Mouse (Mus musculus): ENCODE data around the gene Zfp940. TPM values are rescaled to one million over a fixed set of nuclear protein-coding genes. Genes with fewer than 3 reads are reported as not detected.

Gene Zfp940
- 1 to 10 TPM; 4.9 to 6.6 TPM for polyA plus RNA-seq (2017; shearing (Covaris generic))

DNA sequence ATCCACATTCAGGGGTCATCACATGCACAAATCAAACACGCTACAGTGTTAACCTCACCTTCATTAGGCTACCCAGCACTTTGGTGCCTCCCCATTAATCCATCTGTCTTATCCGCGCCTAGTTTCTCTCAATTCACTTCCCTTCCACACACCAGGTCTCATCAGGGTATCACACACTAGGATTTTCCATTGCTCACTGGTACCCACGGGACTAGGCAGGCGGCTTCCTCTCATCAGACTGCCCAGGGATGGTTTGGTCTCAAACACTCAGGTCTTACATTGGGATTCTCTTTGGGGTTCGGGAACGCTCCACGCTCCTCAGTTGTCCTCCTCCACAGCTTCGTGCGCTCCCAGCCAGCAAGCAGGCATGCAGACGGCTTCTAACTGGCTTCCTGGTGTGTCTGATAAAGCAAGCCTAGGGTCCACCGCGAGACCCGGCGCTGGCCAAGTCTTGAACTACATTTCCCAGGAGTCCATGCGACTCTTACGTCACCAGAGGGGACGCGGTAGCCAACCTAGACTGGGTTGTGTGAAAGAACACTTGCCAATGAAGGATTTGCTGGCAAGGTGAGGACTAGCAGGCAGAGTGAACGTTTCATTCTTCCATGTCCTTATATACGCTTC is at the start of gene Zfp940:
Gene Zfp940 (minus strand): TSS at position 451 of the 624 bp plus-strand sequence.

GRCm38 (mm10) chr7:29859532-29860517 is 6.4 kb upstream of the Zfp940 start, which contains the start of gene Zfp420:
Zfp420 (plus strand) TSS chr7:29859979.

DNA sequence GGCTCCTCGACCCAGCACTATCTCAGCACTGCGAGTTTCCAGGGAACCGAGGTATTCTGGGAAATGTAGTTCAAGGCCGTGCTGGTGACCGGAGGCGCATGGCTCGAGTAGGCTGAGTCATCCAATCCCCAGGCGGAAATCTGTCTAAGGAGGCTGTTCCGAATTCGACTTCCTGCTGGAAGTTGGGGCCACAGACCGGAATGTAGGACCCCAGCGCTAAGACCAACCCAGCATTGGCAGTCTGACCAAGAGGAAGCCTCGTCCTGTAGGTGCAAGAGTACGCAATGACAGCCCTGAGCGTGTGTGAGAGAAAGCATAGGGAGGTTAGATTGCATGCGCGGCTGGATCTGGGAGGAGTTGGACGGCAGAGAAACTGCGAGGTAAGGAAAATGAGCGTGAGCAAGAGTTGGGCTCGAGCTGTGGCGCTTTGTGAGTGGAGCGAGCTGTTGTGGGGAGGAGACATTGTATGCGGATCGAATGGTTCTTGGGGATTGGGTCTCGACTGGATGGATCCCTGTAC is 37.5 kb downstream of the Zfp940 start, which contains the start of gene Zfp790:
Gene Zfp790 (plus strand): TSS at position 205 of the 520 bp plus-strand sequence.

GRCm38 (mm10) chr7:29783871-29784551 is 69.5 kb downstream of the Zfp940 start, which contains the start of gene Zfp30:
Zfp30 (plus strand) TSS chr7:29783998.

Other genes with a start within 250 kb of the Zfp940 start
- 1 to 10 TPM in 1 of 2 experiments, under 1 TPM in 1; 0.08 to 1.5 TPM for gene Catsperg2, start 126.6 kb downstream of the Zfp940 start, polyA plus RNA-seq (2017; shearing (Covaris generic))
- gene Zfp84, start 85.1 kb downstream of the Zfp940 start, polyA plus RNA-seq (2017; shearing (Covaris generic)) = 10 to 100 TPM; 17.1 to 17.3 TPM
- gene Zfp30, start 69.7 kb downstream of the Zfp940 start, polyA plus RNA-seq (2017; shearing (Covaris generic)) = 1 to 10 TPM; 1.1 to 1.9 TPM
- 10 to 100 TPM; 18.8 to 32.3 TPM for gene Zfp790, start 37.6 kb downstream of the Zfp940 start, polyA plus RNA-seq (2017; shearing (Covaris generic))
- 10 to 100 TPM in 1 of 2 experiments, 1 to 10 TPM in 1; 9.9 to 11.0 TPM for gene Zfp420, start 6.3 kb upstream of the Zfp940 start, polyA plus RNA-seq (2017; shearing (Covaris generic))
- 1 to 10 TPM; 5.1 to 9.6 TPM for gene Zfp27, start 52.9 kb upstream of the Zfp940 start, polyA plus RNA-seq (2017; shearing (Covaris generic))
- under 1 TPM; 0.64 to 0.82 TPM for gene Zfp383, start 54.6 kb upstream of the Zfp940 start, polyA plus RNA-seq (2017; shearing (Covaris generic))
- gene Zfp74, start 100.4 kb upstream of the Zfp940 start, polyA plus RNA-seq (2017; shearing (Covaris generic)) = 10 to 100 TPM in 1 of 2 experiments, 1 to 10 TPM in 1; 7.1 to 11.7 TPM
- 1 to 10 TPM; 8.0 to 8.3 TPM for gene Zfp568, start 130.3 kb upstream of the Zfp940 start, polyA plus RNA-seq (2017; shearing (Covaris generic))
- gene Zfp14, start 197.7 kb upstream of the Zfp940 start, polyA plus RNA-seq (2017; shearing (Covaris generic)) = 10 to 100 TPM in 1 of 2 experiments, 1 to 10 TPM in 1; 4.5 to 10.7 TPM
- 10 to 100 TPM in 1 of 2 experiments, 1 to 10 TPM in 1; 9.1 to 18.0 TPM for gene Zfp82, start 219.2 kb upstream of the Zfp940 start, polyA plus RNA-seq (2017; shearing (Covaris generic))
- 1 to 10 TPM; 1.0 to 1.7 TPM for gene Gm26920, start 236.7 kb upstream of the Zfp940 start, polyA plus RNA-seq (2017; shearing (Covaris generic))
- 1 to 10 TPM; 9.8 to 9.9 TPM for gene Zfp566, start 236.9 kb upstream of the Zfp940 start, polyA plus RNA-seq (2017; shearing (Covaris generic))
- gene Zfp260, start 241.1 kb upstream of the Zfp940 start, polyA plus RNA-seq (2017; shearing (Covaris generic)) = 10 to 100 TPM; 59.3 to 66.2 TPM